Mouse (Mus musculus): ENCODE data around the gene Hrh3.

DNA sequence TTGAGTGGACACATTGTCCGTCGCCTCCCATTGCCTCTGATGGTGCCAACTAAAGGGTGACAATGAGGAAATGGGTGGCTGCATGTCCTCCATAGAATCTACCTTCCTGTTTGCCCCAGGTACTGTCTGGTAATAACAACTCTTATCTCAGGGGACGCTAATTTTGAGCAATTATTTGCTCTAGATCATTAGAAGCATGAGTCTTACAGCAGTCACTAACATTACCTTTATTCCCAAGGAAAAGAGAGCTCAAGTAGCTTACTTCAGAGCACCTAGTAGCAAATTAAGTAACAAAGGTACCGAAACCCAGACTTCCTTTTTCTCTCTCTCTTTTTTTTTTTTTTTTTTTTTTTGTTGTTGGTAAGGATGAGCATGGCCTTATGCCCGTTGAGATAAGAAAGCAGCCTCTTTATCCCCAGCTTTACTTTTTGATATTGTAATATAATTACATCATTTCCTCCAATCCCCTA lies 16.0 kb upstream of the Hrh3 start:
- TF ChIP-seq POLR2A (IDR thresholded peaks at IDR 0.05; ENCODE audit: extremely low read depth, insufficient read depth, low read length), result no peak
- TF ChIP-seq CTCF (IDR thresholded peaks at IDR 0.05; ENCODE audit: low read depth, low read length), result no peak

All from liver, adult 2 months (tissue).